Mouse (Mus musculus) heart, embryonic 10.5 days (tissue): Measurements from ENCODE around the gene Aebp2. TPM values are rescaled to one million over a fixed set of nuclear protein-coding genes. Genes with fewer than 3 reads are reported as not detected.

ENCODE experiments used
- DNase-seq: peaks from one replicate; pipeline ENCODE4 v3.0.0-alpha.2; 2017; ENCODE audit warnings: low spot score
- H3K27ac ChIP-seq: fragments of 300-500 bp; sonication (generic); 2 replicates; pipeline ENCODE4 v1.5.1; 2016; ENCODE audit warnings: mild to moderate bottlenecking
- H3K27me3 ChIP-seq: fragments of 300-500 bp; sonication (generic); 2 replicates; pipeline ENCODE4 v1.6.1; 2016; ENCODE audit warnings: mild to moderate bottlenecking; ENCODE audit not compliant: poor library complexity, insufficient read depth, severe bottlenecking
- H3K36me3 ChIP-seq: fragments of 300-500 bp; sonication (generic); 2 replicates; pipeline ENCODE4 v1.6.1; 2016; ENCODE audit warnings: mild to moderate bottlenecking, moderate library complexity
- H3K4me1 ChIP-seq: fragments of 300-500 bp; sonication (generic); 2 replicates; pipeline ENCODE4 v1.6.1; 2016; ENCODE audit warnings: mild to moderate bottlenecking
- H3K4me3 ChIP-seq: fragments of 300-500 bp; sonication (generic); 2 replicates; pipeline ENCODE4 v1.5.1; 2016; ENCODE audit warnings: mild to moderate bottlenecking, moderate library complexity
- H3K9me3 ChIP-seq: fragments of 300-500 bp; sonication (generic); 2 replicates; pipeline ENCODE4 v1.6.1; 2016; ENCODE audit warnings: mild to moderate bottlenecking, moderate library complexity
- WGBS: fragments of 180-500 bp; shearing (Covaris S2); methylation state at CpG from one replicate; pipeline ENCODE4 v1.1.7; 2016; 5-methylcytosine and 5-hydroxymethylcytosine counted together
- polyA plus RNA-seq: library from polyadenylated mRNA; unstranded; fragments of >200 nt; fragmentation: Nextera tagmentation; extraction: Ambion mirVana; gene quantifications from 2 replicates; pipeline ENCODE4 v1.2.1, GENCODE M21; 2016

Aebp2 gene
- polyA plus RNA-seq, 1 experiment from 2014 or later, result 11.0 TPM

DNA sequence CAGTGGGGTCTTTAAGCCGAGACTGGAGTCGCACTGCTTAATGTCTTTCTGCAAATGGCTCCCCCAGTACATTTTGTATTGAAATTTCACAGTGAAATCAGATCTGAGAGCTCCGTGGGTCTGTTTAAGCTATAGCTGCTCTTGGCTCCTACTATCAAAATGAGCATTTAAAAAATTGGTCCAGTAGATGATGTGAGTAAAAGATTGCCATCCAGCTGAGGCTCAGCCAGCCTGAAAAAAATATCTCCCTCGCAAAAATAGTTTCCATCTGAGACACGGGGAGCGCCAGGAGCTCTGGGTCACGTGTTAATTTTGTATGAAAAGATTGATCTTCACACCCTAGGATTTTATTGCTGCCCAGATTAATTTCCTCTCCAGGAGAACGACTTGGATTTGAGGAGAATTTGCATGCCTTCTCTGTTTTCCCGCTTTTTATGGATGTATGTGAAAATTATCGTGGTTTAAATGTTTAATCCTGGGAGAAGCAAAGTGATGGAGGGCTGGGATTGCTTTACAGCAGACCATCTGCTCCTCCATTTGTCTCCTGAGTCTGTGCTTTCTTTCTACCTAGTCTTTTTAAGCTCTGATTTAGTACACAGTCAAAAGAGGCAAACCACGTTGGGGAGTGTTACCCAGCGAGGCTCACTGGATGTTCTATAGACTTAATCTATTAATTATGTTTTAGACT lies 73.9 kb downstream of the Aebp2 start:
- 78% methylated on average over 12 of the region's 12 CpGs for WGBS
- no peak for DNase-seq
- Histone ChIP-seq H3K4me3 (no peak overlapping the region), H3K27me3 (no peaks in the 10 kb centered on the region), H3K4me1 (no peaks in the 10 kb centered on the region), H3K36me3 (no peaks in the 10 kb centered on the region), H3K9me3 (no peaks in the 10 kb centered on the region), H3K27ac (no peak overlapping the region)

DNA sequence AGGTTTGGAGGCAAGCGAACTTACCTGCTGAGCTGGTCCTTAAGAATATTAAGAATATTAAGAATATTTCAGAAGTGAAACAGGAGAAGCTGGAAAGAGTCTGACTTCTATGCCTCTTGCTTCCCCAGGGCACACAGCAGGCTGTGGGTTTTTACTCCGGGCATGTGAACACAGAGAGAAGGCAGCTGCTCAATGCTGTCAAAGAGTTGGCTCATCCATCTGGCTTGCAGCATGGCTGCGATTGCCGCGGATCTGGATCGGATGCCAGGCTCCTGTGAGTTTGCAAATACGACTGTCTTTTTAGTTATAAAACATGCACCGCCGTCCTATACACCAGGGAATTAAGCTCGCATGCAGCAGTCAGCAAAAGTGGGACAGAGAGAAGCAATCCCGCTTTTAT lies 75.5 kb downstream of the Aebp2 start:
- no peaks in the 10 kb centered on the region for H3K9me3 ChIP-seq
- H3K27ac ChIP-seq, result no peak overlapping the region
- H3K36me3 ChIP-seq, result no peaks in the 10 kb centered on the region
- no peaks in the 10 kb centered on the region for H3K27me3 ChIP-seq
- WGBS, result 91% methylated on average over 11 of the region's 11 CpGs
- H3K4me1 ChIP-seq, result no peaks in the 10 kb centered on the region
- DNase-seq, result no peak
- H3K4me3 ChIP-seq, result no peak overlapping the region

DNA sequence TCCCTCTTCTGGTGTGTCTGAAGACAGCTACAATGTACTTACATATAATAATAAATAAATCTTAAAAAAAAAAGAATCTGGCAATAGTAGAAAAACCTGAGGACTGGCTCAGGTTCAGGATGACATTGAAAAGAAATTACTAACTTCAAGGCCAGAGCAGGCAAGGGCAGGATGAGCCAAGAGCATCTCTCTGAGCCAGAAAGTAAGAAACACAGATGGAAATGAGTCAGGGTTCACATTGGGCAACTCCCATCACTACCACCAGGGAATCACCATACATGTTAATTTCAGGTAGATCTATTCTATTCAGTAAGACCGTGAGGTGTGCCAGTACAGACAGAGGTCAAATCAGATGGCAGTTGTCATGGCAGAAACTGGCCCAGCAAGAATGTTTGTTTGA lies 76.1 kb downstream of the Aebp2 start:
- H3K27me3 ChIP-seq, result no peaks in the 10 kb centered on the region
- 97% methylated on average over 1 of the region's 1 CpGs for WGBS
- no peak overlapping the region for H3K4me3 ChIP-seq
- no peaks in the 10 kb centered on the region for H3K9me3 ChIP-seq
- no peaks in the 10 kb centered on the region for H3K36me3 ChIP-seq
- no peaks in the 10 kb centered on the region for H3K4me1 ChIP-seq
- no peak for DNase-seq
- H3K27ac ChIP-seq, result no peak overlapping the region

DNA sequence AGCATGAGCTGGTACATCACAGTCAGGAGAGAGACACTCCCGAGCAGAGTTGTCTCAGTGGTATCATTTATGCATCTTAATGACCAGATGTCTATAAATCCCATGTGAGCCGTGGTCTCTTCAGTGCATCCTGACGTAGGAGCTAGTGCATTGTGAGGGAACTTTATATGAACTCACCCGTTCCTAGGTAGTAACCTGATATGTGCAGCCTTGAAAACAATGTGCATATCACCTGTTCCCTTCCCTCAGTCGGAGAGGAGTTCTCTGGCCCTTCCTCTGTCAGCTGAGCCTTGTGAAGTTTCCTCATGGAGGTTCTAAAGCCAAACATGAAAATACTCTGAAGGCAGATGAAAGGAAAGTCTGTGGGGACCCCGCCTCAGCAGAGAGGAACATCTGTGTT lies 78.8 kb downstream of the Aebp2 start:
- 83% methylated on average over 6 of the region's 6 CpGs for WGBS
- no peak for DNase-seq
- Histone ChIP-seq H3K27me3 (no peaks in the 10 kb centered on the region), H3K9me3 (no peaks in the 10 kb centered on the region), H3K27ac (no peak overlapping the region), H3K36me3 (no peaks in the 10 kb centered on the region), H3K4me1 (no peaks in the 10 kb centered on the region), H3K4me3 (no peak overlapping the region)

- 85% methylated on average over 10 of the region's 10 CpGs for WGBS
- no peak for DNase-seq
- H3K27me3 ChIP-seq, result no peaks in the 10 kb centered on the region
- H3K4me1 ChIP-seq, result peaks cover 10% of the 10 kb centered on the region; the same call in 1 of the 2 replicates
- H3K4me3 ChIP-seq, result no peak overlapping the region
- no peak overlapping the region for H3K27ac ChIP-seq
- H3K9me3 ChIP-seq, result no peaks in the 10 kb centered on the region
- H3K36me3 ChIP-seq, result no peaks in the 10 kb centered on the region
Observed at GRCm38 (mm10) chr6:140705132-140705531, 82.7 kb downstream of the Aebp2 start.

- Histone ChIP-seq H3K27me3 (no peaks in the 10 kb centered on the region), H3K9me3 (no peaks in the 10 kb centered on the region), H3K4me3 (no peak overlapping the region), H3K27ac (no peak overlapping the region), H3K36me3 (no peaks in the 10 kb centered on the region), H3K4me1 (peaks cover 10% of the 10 kb centered on the region; the same call in 1 of the 2 replicates)
- 92% methylated on average over 5 of the region's 5 CpGs for WGBS
- DNase-seq, result no peak
Observed at GRCm38 (mm10) chr6:140706056-140706455, 83.6 kb downstream of the Aebp2 start.

DNA sequence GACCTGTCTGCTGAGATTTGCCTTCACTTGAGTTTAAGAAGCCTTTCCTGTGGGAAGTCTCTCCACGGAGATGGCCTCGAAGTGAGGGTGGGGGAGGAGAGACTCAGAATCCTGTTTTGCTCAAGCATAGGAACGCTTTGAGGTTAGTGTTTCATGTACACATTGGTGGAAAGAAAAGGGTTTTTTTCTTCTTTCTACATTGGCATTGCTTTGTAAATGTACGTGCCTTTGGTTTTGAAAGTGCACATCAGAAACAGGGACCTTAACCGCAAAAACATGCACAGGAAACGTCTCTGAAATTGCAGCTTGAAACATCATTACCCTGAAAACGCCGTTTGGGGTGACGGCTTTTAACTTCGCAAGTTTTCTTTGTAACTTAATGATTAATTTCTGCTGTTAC lies 85.6 kb downstream of the Aebp2 start:
- Histone ChIP-seq H3K4me1 (peaks cover 10% of the 10 kb centered on the region; the same call in 1 of the 2 replicates), H3K36me3 (no peaks in the 10 kb centered on the region), H3K27ac (no peak overlapping the region), H3K4me3 (no peak overlapping the region), H3K9me3 (no peaks in the 10 kb centered on the region), H3K27me3 (no peaks in the 10 kb centered on the region)
- no peak for DNase-seq
- WGBS, result 77% methylated on average over 10 of the region's 10 CpGs

DNA sequence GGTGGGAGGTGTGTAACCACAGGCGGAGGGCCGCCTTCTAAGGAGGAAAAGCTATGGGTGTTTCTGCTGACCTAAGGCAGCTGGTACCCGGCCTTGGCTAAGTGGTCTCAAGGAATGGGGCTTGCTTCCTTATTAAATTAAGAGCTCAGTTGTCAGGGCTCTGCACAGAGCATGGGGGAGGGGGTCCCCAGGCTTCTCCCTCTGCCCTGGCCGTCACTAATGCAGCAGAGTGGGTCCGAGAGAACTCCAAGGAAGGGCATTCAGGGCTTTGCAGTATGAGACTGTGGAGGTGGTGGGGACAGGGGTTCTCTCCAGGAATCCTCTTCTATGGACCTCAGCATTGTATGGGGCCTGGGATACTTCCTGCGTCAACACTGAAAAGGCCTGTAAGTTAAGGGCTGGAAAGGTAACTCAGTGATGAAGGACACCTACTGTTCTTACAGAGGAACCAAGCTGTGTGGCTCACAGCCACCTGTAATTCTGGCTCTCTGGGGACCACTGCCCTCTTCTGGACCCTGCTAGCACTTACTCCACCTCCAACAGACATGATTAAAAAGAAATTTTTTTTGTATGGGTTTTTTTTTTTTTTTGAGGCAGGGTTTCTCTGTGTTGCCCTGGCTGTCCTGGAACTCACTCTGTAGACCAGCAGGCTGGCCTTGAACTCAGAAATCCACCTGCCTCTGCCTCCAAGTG lies 87.1 kb downstream of the Aebp2 start:
- H3K4me1 ChIP-seq, result peaks cover 10% of the 10 kb centered on the region; the same call in 1 of the 2 replicates
- no peaks in the 10 kb centered on the region for H3K36me3 ChIP-seq
- no peaks in the 10 kb centered on the region for H3K27me3 ChIP-seq
- no peak overlapping the region for H3K4me3 ChIP-seq
- 69% methylated on average over 6 of the region's 6 CpGs for WGBS
- no peak for DNase-seq
- no peaks in the 10 kb centered on the region for H3K9me3 ChIP-seq
- H3K27ac ChIP-seq, result no peak overlapping the region

- H3K4me1 ChIP-seq, result no peaks in the 10 kb centered on the region; the same call in 1 of the 2 replicates
- H3K4me3 ChIP-seq, result no peak overlapping the region
- no peak for DNase-seq
- no peaks in the 10 kb centered on the region for H3K9me3 ChIP-seq
- H3K27ac ChIP-seq, result no peak overlapping the region
- H3K27me3 ChIP-seq, result no peaks in the 10 kb centered on the region
- H3K36me3 ChIP-seq, result no peaks in the 10 kb centered on the region
- WGBS, result 9% methylated on average over 11 of the region's 11 CpGs
Observed at GRCm38 (mm10) chr6:140712754-140713153, 90.3 kb downstream of the Aebp2 start.

- Histone ChIP-seq H3K4me1 (no peaks in the 10 kb centered on the region), H3K36me3 (no peaks in the 10 kb centered on the region), H3K9me3 (no peaks in the 10 kb centered on the region), H3K27me3 (no peaks in the 10 kb centered on the region), H3K27ac (no peak overlapping the region), H3K4me3 (no peak overlapping the region)
- DNase-seq, result no peak
- 21% methylated on average over 10 of the region's 10 CpGs for WGBS
Observed at GRCm38 (mm10) chr6:140714905-140715365, 92.5 kb downstream of the Aebp2 start.

- Histone ChIP-seq H3K27me3 (no peaks in the 10 kb centered on the region), H3K9me3 (no peaks in the 10 kb centered on the region), H3K27ac (no peak overlapping the region), H3K36me3 (no peaks in the 10 kb centered on the region), H3K4me3 (no peak overlapping the region), H3K4me1 (no peaks in the 10 kb centered on the region)
- no peak for DNase-seq
- 72% methylated on average over 10 of the region's 10 CpGs for WGBS
Observed at GRCm38 (mm10) chr6:140722058-140722457, 99.6 kb downstream of the Aebp2 start.
